Mouse (Mus musculus): ENCODE results near the gene Gramd1c.

- TF ChIP-seq CTCF (IDR thresholded peaks at IDR 0.05; ENCODE audit: low read depth), result no peak
- TF ChIP-seq EP300 (IDR thresholded peaks at IDR 0.05; ENCODE audit: low read depth), result no peak
Observed at GRCm38 (mm10) chr16:43999111-43999510, 64.0 kb downstream of the Gramd1c start.

Measured in liver, embryonic 14.5 days (tissue).